Mouse (Mus musculus) forebrain, embryonic 14.5 days (tissue): ENCODE data around the gene Ntm. TPM values are rescaled to one million over a fixed set of nuclear protein-coding genes. Genes with fewer than 3 reads are reported as not detected.

Experiments
- ATAC-seq: fragments of 200-750 bp; cut with Nextera tagmentation; 2 replicates; pipeline ENCODE4 v1.8.0; 2017; ENCODE audit warnings: mild to moderate bottlenecking, moderate library complexity
- DNase-seq: peaks from one replicate; pipeline ENCODE4 v3.0.0-alpha.2; 2015; ENCODE audit warnings: low spot score
- H3K27ac ChIP-seq: fragments of 300-500 bp; sonication (generic); 2 replicates; pipeline ENCODE4 v1.5.1; 2014; ENCODE audit warnings: low read depth, mild to moderate bottlenecking, control low read depth, low read length, moderate library complexity
- H3K27me3 ChIP-seq: fragments of 300-500 bp; sonication (generic); replicated peaks from 2 replicates; pipeline ENCODE4 v1.6.1; 2014; ENCODE audit warnings: low read length, control low read depth, mixed read lengths; ENCODE audit not compliant: control insufficient read depth, insufficient read depth
- H3K36me3 ChIP-seq: fragments of 300-500 bp; sonication (generic); 2 replicates; pipeline ENCODE4 v1.6.1; 2014; ENCODE audit warnings: low read length, control low read depth; ENCODE audit not compliant: control insufficient read depth, insufficient read depth
- H3K4me1 ChIP-seq: fragments of 300-500 bp; sonication (generic); 2 replicates; pipeline ENCODE4 v1.6.1; 2014; ENCODE audit warnings: antibody characterized with exemption, low read length, control low read depth; ENCODE audit not compliant: control insufficient read depth, insufficient read depth
- H3K4me2 ChIP-seq: fragments of 300-500 bp; sonication (generic); 2 replicates; pipeline ENCODE4 v1.6.1; 2014; ENCODE audit warnings: mild to moderate bottlenecking, control low read depth, low read length
- H3K4me3 ChIP-seq: fragments of 300-500 bp; sonication (generic); 2 replicates; pipeline ENCODE4 v1.5.1; 2014; ENCODE audit warnings: low read depth, low read length, control low read depth
- H3K9ac ChIP-seq: fragments of 300-500 bp; sonication (generic); 2 replicates; pipeline ENCODE4 v1.6.1; 2014; ENCODE audit warnings: mild to moderate bottlenecking, low read length, control low read depth, moderate library complexity
- H3K9me3 ChIP-seq: fragments of 300-500 bp; sonication (generic); replicated peaks from 2 replicates; pipeline ENCODE4 v1.6.1; 2016; ENCODE audit warnings: low read length, control low read depth, mixed read lengths; ENCODE audit not compliant: control insufficient read depth
- WGBS: fragments of 180-500 bp; shearing (Covaris S2); extraction: QIAGEN DNeasy Blood & Tissue Kit; methylation state at CpG from one replicate; pipeline ENCODE4 v1.1.7; 2014; 5-methylcytosine and 5-hydroxymethylcytosine counted together
- polyA plus RNA-seq: library from polyadenylated mRNA; unstranded; fragments of >200 nt; fragmentation: Nextera tagmentation; extraction: Ambion mirVana; gene quantifications from 2 replicates; pipeline ENCODE4 v1.2.1, GENCODE M21; 2014

The Ntm gene
- polyA plus RNA-seq, 1 experiment from 2014 or later: 72.9 TPM

DNA sequence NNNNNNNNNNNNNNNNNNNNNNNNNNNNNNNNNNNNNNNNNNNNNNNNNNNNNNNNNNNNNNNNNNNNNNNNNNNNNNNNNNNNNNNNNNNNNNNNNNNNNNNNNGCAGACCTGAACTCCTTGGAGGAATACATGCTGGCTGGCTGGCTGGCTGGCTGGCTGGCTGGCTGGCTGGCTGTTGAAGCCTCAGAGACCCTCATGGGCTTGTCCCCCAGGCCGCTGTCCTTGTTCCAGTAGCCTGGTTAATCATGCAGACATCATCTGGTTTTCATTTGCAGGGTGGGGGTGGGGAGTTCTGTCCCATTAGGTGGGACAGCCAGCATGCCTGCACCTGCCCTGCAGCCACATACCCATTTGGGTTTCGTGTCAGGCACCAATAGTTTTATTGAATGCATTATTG lies 129.2 kb downstream of the Ntm start:
- 23% methylated on average over 2 of the region's 2 CpGs for WGBS
- H3K4me2 ChIP-seq: no peak overlapping the region
- H3K36me3 ChIP-seq: no peaks in the 10 kb centered on the region
- peak; percentile 4; the same call in 1 of the 2 replicates for ATAC-seq
- H3K27ac ChIP-seq: peak overlapping the region; percentile 60
- DNase-seq: no peak
- H3K9ac ChIP-seq: no peak overlapping the region
- no peak overlapping the region for H3K4me3 ChIP-seq
- no peaks in the 10 kb centered on the region for H3K27me3 ChIP-seq
- no peaks in the 10 kb centered on the region for H3K9me3 ChIP-seq
- H3K4me1 ChIP-seq: peaks cover 41% of the 10 kb centered on the region

DNA sequence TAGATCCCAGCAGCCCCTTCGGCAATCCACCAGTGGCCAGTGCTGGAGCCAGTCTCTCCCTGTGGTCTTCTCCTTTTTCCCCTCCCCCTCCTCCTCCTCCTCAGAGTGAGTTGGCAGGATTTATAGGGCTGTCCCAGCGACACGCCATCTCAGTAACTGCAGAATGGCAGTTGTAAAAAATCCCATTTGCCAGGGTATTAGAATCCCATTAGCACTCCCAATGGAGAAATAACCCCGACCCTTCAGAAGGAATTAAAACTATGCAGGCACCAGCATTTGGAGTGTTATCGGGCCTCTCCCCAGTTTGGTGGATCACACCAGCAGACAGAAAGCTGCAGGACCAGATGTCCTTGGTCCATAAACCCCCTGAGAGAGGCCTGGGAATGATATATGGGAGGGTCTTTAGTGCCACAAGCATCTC lies 135.7 kb downstream of the Ntm start:
- no peaks in the 10 kb centered on the region for H3K27me3 ChIP-seq
- DNase-seq (no peak), ATAC-seq (no peak)
- H3K4me3 ChIP-seq: no peak overlapping the region
- H3K4me1 ChIP-seq: peaks cover 3% of the 10 kb centered on the region
- no peaks in the 10 kb centered on the region for H3K36me3 ChIP-seq
- 64% methylated on average over 5 of the region's 5 CpGs for WGBS
- H3K4me2 ChIP-seq: no peak overlapping the region
- H3K9me3 ChIP-seq: no peaks in the 10 kb centered on the region
- no peak overlapping the region for H3K9ac ChIP-seq
- no peak overlapping the region for H3K27ac ChIP-seq

DNA sequence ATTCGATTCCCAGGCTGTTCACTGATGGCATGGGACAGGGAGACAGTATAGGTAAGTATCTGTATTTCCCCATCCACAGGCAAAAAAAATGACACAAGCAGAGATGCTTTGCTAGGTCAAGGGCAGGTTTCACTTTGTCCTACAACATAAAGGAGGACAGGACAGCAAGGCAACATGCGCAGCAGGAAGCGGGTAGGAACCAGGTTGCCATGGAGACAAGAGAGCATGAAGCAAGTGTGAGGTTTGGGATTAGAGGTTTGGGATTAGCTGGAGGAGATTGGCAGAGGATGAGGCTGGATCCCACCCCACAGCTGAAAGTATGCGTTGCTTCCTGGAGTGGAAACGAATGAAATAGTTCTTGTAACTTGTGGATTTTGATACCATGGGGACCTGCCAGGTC lies 137.7 kb downstream of the Ntm start:
- H3K4me2 ChIP-seq: no peak overlapping the region
- ATAC-seq (no peak), DNase-seq (no peak)
- H3K27me3 ChIP-seq: no peaks in the 10 kb centered on the region
- no peaks in the 10 kb centered on the region for H3K9me3 ChIP-seq
- no peak overlapping the region for H3K27ac ChIP-seq
- H3K4me1 ChIP-seq: no peaks in the 10 kb centered on the region
- no peak overlapping the region for H3K4me3 ChIP-seq
- 82% methylated on average over 5 of the region's 5 CpGs for WGBS
- H3K36me3 ChIP-seq: no peaks in the 10 kb centered on the region
- no peak overlapping the region for H3K9ac ChIP-seq

DNA sequence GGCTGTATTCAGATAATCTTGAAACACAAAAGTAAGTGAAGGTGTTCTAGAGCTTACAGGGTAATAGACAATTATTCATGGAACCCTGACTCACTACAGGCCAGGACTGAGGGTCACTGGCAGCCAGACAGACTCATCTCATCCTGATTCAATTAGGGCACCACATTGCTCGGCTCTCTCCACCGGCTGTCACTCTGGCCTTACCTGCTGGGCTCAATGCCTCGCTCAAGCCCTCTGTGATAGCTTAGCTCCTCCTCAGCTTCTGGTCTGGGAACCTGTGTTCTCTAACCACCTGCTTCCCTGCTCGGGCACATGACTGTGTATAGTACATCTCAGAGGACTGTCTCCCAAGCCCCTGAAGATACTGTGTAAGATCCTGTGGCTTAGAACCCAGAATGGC lies 139.2 kb downstream of the Ntm start:
- Histone ChIP-seq H3K27ac (no peak overlapping the region), H3K4me2 (no peak overlapping the region), H3K4me3 (no peak overlapping the region), H3K36me3 (no peaks in the 10 kb centered on the region), H3K9ac (no peak overlapping the region), H3K4me1 (no peaks in the 10 kb centered on the region), H3K9me3 (no peaks in the 10 kb centered on the region), H3K27me3 (no peaks in the 10 kb centered on the region)
- DNase-seq (no peak), ATAC-seq (no peak)
- WGBS: 82% methylated on average over 4 of the region's 4 CpGs

DNA sequence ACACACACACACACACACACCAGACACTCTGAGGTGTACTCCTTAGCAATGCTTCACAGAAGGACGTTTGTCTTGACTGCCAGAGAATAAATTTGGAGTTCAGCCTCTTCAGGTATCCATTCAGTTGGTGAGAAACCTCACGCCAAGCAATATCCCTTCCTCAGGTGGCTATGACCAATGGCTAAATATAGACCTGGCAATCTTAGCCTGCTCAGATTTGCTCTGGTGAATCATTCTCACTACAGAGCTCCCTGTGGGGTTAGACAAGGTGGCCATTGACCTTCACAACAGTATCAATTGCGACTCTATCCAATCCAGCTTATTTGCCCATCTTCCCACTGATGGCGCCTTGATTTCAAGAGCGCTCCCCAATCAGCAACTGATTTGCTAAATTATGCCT lies 150.3 kb downstream of the Ntm start:
- no peak overlapping the region for H3K27ac ChIP-seq
- no peaks in the 10 kb centered on the region for H3K9me3 ChIP-seq
- peaks cover 6% of the 10 kb centered on the region for H3K4me1 ChIP-seq
- WGBS: 88% methylated on average over 5 of the region's 5 CpGs
- ATAC-seq: no peak
- no peak overlapping the region for H3K4me3 ChIP-seq
- no peaks in the 10 kb centered on the region for H3K36me3 ChIP-seq
- no peak for DNase-seq
- no peak overlapping the region for H3K4me2 ChIP-seq
- H3K9ac ChIP-seq: no peak overlapping the region
- H3K27me3 ChIP-seq: no peaks in the 10 kb centered on the region

DNA sequence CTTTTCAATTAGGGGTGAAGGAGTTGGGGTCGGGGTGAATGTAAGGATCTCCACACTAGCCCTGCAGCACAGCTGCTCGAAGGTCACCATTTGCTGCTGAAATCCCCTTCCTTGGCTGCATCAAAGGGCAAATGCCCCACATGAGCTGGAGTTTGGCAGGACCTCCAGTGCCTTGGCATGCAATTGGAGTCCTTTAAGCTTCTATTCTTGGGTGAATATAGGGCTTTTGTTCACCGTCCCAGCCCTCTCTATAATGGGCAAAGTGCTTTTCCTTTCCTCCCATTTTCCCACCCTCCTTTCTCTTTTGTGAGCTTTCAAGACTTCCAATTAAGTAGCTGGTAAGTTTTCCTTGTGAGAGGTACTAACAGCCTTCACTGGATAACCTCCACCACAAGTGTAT lies 156.2 kb downstream of the Ntm start:
- Histone ChIP-seq H3K27me3 (no peaks in the 10 kb centered on the region), H3K4me2 (no peak overlapping the region), H3K36me3 (no peaks in the 10 kb centered on the region), H3K9me3 (no peaks in the 10 kb centered on the region), H3K4me1 (peaks cover 33% of the 10 kb centered on the region), H3K9ac (no peak overlapping the region), H3K27ac (no peak overlapping the region; the same call in 1 of the 2 replicates), H3K4me3 (no peak overlapping the region)
- peak; percentile 87 for DNase-seq
- WGBS: 5% methylated on average over 3 of the region's 3 CpGs
- ATAC-seq: peak; percentile 56

DNA sequence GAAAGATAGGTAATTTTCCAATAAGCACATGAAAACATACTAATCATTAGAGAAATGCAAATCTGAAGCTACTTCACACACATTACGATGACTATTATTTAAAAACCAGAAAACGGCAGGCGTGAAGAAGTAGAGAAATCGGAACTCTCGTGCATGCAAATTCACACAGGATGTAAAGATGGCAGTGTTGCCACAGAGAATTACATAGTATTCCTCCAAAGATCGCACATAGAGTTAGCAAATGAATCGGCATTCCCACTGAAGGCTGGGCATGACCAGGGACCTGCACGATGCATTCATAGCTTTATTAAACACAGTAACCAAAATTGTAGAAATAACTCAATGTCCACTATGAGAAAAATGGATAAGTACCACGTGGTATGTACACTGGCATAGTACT lies 158.5 kb downstream of the Ntm start:
- H3K9me3 ChIP-seq: no peaks in the 10 kb centered on the region
- no peak for ATAC-seq
- peak; percentile 39 for DNase-seq
- H3K9ac ChIP-seq: no peak overlapping the region
- H3K4me3 ChIP-seq: no peak overlapping the region
- H3K4me2 ChIP-seq: no peak overlapping the region
- no peak overlapping the region for H3K27ac ChIP-seq
- WGBS: 86% methylated on average over 9 of the region's 9 CpGs
- no peaks in the 10 kb centered on the region for H3K27me3 ChIP-seq
- H3K4me1 ChIP-seq: peaks cover 30% of the 10 kb centered on the region
- no peaks in the 10 kb centered on the region for H3K36me3 ChIP-seq

DNA sequence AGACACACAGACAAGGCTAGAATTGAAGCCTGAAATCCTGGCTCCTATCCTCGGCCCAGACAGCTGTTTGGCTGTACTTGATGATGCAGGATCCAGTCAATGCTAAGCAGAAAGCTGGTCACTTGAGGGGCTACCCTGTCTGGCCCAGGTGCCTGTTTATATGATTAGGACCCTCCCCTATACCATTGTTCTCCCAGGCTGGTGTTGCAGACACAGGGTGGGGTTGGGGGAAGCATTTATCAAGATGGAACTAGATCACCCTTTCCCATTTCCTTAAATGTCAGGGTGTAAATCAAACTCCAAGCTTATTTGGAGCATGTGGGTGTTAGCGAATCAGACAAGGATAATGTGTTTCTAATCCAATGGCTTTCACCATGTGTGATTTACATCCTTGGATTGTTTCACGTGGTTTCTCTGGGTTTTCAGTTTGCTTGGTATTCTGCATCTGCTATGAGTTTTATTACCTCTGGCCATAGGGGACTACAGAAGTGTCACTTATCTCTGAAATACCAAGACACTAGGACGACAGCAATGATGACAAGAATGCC lies 159.1 kb downstream of the Ntm start:
- H3K4me1 ChIP-seq: peaks cover 30% of the 10 kb centered on the region
- WGBS: 42% methylated on average over 4 of the region's 4 CpGs
- H3K4me2 ChIP-seq: no peak overlapping the region
- no peak for DNase-seq
- H3K9ac ChIP-seq: no peak overlapping the region
- H3K27ac ChIP-seq: peak overlapping the region; percentile 70
- no peaks in the 10 kb centered on the region for H3K9me3 ChIP-seq
- H3K27me3 ChIP-seq: no peaks in the 10 kb centered on the region
- H3K4me3 ChIP-seq: no peak overlapping the region
- peak; percentile 14 for ATAC-seq
- H3K36me3 ChIP-seq: no peaks in the 10 kb centered on the region

DNA sequence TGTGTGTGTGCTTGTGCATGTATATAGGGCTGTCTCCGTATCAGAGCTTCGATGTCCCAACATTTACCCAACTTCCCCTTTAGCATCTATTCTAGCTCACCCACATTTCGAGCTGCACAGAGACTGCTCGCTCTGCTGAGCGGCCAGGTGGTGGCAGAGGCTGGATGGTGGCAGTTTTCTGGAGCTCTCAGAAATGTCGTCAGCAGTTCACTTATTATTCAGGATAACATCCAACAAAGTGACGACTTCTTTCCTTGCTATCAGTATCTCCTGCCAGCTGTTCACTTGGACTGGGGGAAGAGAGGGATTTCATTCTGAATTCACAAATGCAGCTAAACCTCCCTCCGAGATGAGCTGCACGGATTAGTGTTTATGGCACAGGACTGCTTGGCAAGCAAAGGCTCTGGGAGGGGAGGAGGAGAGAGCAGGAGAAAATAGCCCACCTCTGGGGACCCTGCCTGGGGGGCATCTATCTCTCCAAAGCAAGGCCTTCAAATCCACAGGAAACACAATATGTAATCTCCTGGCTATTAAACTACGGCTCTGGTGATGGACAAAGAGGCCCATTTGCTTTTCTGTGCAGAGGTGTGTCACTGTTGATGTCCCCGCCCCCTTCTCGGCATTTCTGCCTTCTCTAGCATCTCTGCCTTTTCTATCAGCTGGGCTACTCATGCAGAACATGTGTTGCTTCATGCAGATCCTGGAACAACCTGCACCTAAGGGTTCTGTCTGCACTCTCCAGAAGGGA lies 159.8 kb downstream of the Ntm start:
- peaks cover 30% of the 10 kb centered on the region for H3K4me1 ChIP-seq
- ATAC-seq (peak; percentile 73), DNase-seq (peak; percentile 89)
- H3K9me3 ChIP-seq: no peaks in the 10 kb centered on the region
- H3K4me3 ChIP-seq: no peak overlapping the region
- WGBS: 4% methylated on average over 12 of the region's 12 CpGs
- H3K27ac ChIP-seq: peak overlapping the region; percentile 70
- H3K4me2 ChIP-seq: peak overlapping the region; percentile 37
- H3K36me3 ChIP-seq: no peaks in the 10 kb centered on the region
- no peaks in the 10 kb centered on the region for H3K27me3 ChIP-seq
- H3K9ac ChIP-seq: peak overlapping the region; percentile 33; the same call in 1 of the 2 replicates
